Mouse (Mus musculus) neural tube, embryonic 11.5 days (tissue): ENCODE measurements around the gene Catsper1. TPM values are rescaled to one million over a fixed set of nuclear protein-coding genes. Genes with fewer than 3 reads are reported as not detected.
A peak's percentile ranks its signal among the peaks of the same experiment; 100 is the strongest.

ENCODE experiments used
- ATAC-seq: fragments of 200-750 bp; cut with Nextera tagmentation; 2 replicates; pipeline ENCODE4 v1.8.0; 2017; ENCODE audit warnings: moderate number of reproducible peaks, mild to moderate bottlenecking, moderate TSS enrichment, moderate library complexity; ENCODE audit not compliant: insufficient read depth, low FRiP score, low TSS enrichment
- DNase-seq: peaks from one replicate; pipeline ENCODE4 v3.0.0-alpha.2; 2015; ENCODE audit warnings: low spot score
- H3K27ac ChIP-seq: fragments of 300-500 bp; sonication (generic); 2 replicates; pipeline ENCODE4 v1.5.1; 2014; ENCODE audit warnings: low read depth, mild to moderate bottlenecking, low read length
- H3K27me3 ChIP-seq: fragments of 300-500 bp; sonication (generic); 2 replicates; pipeline ENCODE4 v1.6.1; 2014; ENCODE audit warnings: mild to moderate bottlenecking, low read length, mixed read lengths; ENCODE audit not compliant: control insufficient read depth, insufficient read depth
- H3K36me3 ChIP-seq: fragments of 300-500 bp; sonication (generic); 2 replicates; pipeline ENCODE4 v1.6.1; 2014; ENCODE audit warnings: mild to moderate bottlenecking, low read length, moderate library complexity, mixed read lengths; ENCODE audit not compliant: control insufficient read depth, insufficient read depth
- H3K4me1 ChIP-seq: fragments of 300-500 bp; sonication (generic); 2 replicates; pipeline ENCODE4 v1.6.1; 2014; ENCODE audit warnings: low read length, mixed read lengths; ENCODE audit not compliant: control insufficient read depth, insufficient read depth
- H3K4me2 ChIP-seq: fragments of 300-500 bp; sonication (generic); 2 replicates; pipeline ENCODE4 v1.6.1; 2014; ENCODE audit warnings: low read depth, mild to moderate bottlenecking, moderate library complexity
- H3K4me3 ChIP-seq: fragments of 300-500 bp; sonication (generic); 2 replicates; pipeline ENCODE4 v1.5.1; 2014; ENCODE audit warnings: low read depth, low read length
- H3K9ac ChIP-seq: fragments of 300-500 bp; sonication (generic); 2 replicates; pipeline ENCODE4 v1.6.1; 2014; ENCODE audit warnings: mild to moderate bottlenecking, low read length
- H3K9me3 ChIP-seq: fragments of 300-500 bp; sonication (generic); 2 replicates; pipeline ENCODE4 v1.6.1; 2016; ENCODE audit warnings: low read length; ENCODE audit not compliant: control insufficient read depth
- WGBS: fragments of 180-500 bp; shearing (Covaris S2); extraction: QIAGEN DNeasy Blood & Tissue Kit; methylation state at CpG from one replicate; pipeline ENCODE4 v1.1.7; 2014; 5-methylcytosine and 5-hydroxymethylcytosine counted together
- polyA plus RNA-seq: library from polyadenylated mRNA; unstranded; fragments of >200 nt; fragmentation: Nextera tagmentation; extraction: Ambion mirVana; gene quantifications from 2 replicates; pipeline ENCODE4 v1.2.1, GENCODE M21; 2014

Catsper1 gene
- polyA plus RNA-seq, 1 experiment from 2014 or later = not detected

DNA sequence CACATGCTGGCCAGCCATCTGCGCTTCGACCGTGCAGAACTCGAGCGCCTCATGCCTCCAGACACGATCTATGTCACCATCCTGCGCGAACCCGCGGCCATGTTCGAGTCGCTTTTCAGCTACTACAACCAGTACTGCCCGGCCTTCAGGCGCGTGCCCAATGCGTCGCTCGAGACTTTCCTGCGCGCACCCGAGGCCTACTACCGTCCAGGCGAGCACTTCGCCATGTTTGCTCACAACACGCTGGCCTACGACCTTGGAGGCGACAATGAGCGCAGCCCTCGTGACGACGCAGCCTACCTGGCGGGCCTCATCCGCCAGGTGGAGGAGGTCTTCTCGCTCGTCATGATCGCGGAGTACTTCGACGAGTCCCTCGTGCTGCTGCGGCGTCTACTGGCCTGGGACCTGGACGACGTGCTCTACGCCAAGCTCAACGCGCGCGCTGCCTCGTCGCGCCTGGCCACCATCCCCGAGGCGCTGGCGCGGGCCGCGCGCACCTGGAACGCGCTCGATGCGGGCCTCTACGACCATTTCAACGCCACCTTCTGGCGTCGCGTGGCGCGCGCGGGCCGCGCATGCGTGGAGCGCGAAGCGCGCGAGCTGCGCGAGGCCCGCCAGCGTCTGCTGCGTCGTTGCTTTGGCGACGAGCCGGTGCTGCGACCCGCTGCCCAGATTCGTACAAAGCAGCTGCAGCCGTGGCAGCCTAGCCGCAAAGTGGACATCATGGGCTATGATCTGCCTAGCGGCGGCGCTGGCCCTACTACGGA lies 28.4 kb upstream of the Catsper1 start:
- peak; percentile 62 for DNase-seq
- ATAC-seq = no peak
- Histone ChIP-seq H3K36me3 (peaks cover 8% of the 10 kb centered on the region; the same call in 1 of the 2 replicates), H3K4me3 (peak overlapping the region; percentile 20; the same call in 1 of the 2 replicates), H3K27me3 (no peaks in the 10 kb centered on the region), H3K27ac (no peak overlapping the region), H3K4me2 (peak overlapping the region; percentile 33), H3K9ac (no peak overlapping the region), H3K9me3 (no peaks in the 10 kb centered on the region), H3K4me1 (no peaks in the 10 kb centered on the region)
- WGBS = 36% methylated on average over 98 of the region's 98 CpGs

DNA sequence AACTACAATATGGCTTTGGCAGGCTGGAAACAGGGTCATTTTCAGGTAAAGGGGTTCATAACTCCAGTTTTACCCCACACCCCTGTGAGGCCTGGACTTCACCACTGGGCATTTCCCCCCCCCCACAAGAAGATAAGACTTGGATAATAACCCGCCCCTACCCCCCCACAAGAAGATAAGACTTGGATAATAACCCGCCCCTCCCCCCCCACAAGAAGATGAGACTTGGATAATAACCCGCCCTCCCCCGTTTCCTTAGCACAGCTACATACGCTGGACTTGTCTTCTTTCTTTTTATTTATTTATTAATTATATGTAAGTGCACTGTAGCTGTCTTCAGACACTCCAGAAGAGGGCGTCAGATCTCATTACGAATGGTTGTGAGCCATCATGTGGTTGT lies 26.5 kb upstream of the Catsper1 start:
- Histone ChIP-seq H3K9ac (no peak overlapping the region), H3K4me3 (no peak overlapping the region), H3K27me3 (no peaks in the 10 kb centered on the region), H3K9me3 (no peaks in the 10 kb centered on the region), H3K4me1 (no peaks in the 10 kb centered on the region), H3K27ac (no peak overlapping the region), H3K36me3 (peaks cover 8% of the 10 kb centered on the region; the same call in 1 of the 2 replicates), H3K4me2 (no peak overlapping the region)
- ATAC-seq (no peak), DNase-seq (no peak)
- WGBS = 82% methylated on average over 7 of the region's 7 CpGs

DNA sequence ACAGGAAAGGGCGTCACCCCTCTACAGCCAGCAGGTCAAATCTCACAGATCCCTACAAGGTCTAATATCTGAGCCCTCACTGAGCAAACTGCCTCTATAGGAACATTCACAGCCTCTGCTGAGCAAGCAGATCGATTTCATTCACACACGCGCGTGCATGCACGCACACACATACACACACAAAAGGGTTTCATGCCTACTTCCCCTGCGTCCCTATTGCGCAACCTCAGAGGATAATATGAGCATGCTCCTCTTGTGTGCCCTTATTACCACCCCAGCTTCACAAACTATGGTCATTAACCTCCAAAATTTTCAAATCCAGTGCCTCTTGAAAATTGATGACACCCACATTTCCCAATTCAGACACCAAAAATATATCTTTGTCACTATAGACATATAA lies 22.4 kb upstream of the Catsper1 start:
- H3K9ac ChIP-seq = no peak overlapping the region
- WGBS = 93% methylated on average over 8 of the region's 8 CpGs
- H3K36me3 ChIP-seq = no peaks in the 10 kb centered on the region
- no peak for ATAC-seq
- H3K4me1 ChIP-seq = no peaks in the 10 kb centered on the region
- H3K4me2 ChIP-seq = no peak overlapping the region
- DNase-seq = no peak
- H3K27ac ChIP-seq = no peak overlapping the region
- 0 out of 2 replicates have a peak, but pooled peaks cover 2% of the 10 kb centered on the region for H3K9me3 ChIP-seq
- no peaks in the 10 kb centered on the region for H3K27me3 ChIP-seq
- H3K4me3 ChIP-seq = no peak overlapping the region

DNA sequence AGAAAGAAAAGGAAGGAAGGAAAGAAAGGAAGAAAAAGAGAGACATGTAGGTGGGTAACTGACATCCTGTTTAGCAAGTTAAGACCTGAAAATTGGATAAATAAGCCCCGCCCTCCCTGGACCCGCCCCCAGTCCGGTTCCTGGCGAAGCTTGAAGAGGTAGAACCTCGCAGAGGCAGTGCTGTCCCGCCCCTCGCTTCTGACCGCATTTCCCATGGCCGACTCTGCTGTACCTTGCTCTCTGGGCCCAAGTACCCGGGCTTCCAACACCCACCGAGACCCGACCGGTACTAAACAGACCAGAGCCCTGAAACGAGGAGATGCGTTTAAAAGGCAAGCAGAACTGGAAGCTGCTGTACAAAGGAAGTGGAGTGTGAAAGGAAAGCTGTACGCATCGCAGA lies 11.7 kb upstream of the Catsper1 start:
- H3K4me1 ChIP-seq = no peaks in the 10 kb centered on the region
- WGBS = 60% methylated on average over 17 of the region's 17 CpGs
- H3K4me3 ChIP-seq = no peak overlapping the region
- H3K9me3 ChIP-seq = no peaks in the 10 kb centered on the region
- no peaks in the 10 kb centered on the region for H3K36me3 ChIP-seq
- no peak for DNase-seq
- no peak overlapping the region for H3K9ac ChIP-seq
- no peaks in the 10 kb centered on the region for H3K27me3 ChIP-seq
- no peak overlapping the region for H3K4me2 ChIP-seq
- no peak for ATAC-seq
- no peak overlapping the region for H3K27ac ChIP-seq

DNA sequence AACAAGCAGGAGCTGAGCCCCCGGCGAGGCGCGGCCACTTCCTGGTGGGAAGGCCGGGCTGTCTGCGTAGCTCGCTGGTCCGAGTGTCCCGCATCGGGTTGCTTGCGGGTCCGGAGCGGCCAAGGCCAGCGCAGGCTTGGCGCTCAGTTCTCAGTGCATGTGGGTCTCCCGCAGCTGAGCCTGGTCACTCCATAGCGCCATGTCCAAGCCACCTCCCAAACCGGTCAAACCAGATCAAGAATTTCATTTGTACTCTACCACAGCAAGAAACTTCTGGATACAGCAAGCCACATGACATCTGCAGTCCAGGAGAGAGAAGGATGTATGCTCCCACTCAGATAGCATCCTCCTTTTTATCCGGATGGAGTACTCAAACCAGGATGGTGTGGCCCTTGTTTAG lies 7.6 kb upstream of the Catsper1 start:
- DNase-seq (no peak), ATAC-seq (no peak)
- Histone ChIP-seq H3K4me1 (no peaks in the 10 kb centered on the region), H3K9me3 (no peaks in the 10 kb centered on the region), H3K27ac (no peak overlapping the region), H3K4me3 (no peak overlapping the region), H3K9ac (no peak overlapping the region), H3K27me3 (no peaks in the 10 kb centered on the region), H3K36me3 (no peaks in the 10 kb centered on the region), H3K4me2 (no peak overlapping the region)
- WGBS = 81% methylated on average over 19 of the region's 19 CpGs

DNA sequence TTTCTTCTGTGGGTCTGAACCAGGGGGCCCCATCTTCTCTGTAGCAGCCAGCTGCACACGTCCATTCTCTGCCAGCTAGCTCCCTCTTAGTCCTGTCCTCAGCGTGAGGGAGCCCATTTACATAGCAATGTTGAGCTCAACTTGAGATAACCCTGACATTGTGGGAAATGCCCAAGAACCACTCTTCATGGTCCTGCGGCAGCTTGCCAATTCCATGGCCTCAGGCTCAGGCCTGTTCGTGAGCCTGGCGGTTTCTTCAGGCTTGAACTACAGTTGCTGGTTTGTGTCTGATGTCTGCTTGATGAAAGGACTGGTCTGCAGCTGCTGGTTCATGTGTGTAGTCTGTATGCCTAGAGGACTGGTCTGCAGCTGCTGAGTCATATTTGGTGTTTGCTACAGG lies 800 bp upstream of the Catsper1 start:
- 76% methylated on average over 5 of the region's 5 CpGs for WGBS
- Histone ChIP-seq H3K4me1 (no peaks in the 10 kb centered on the region), H3K27ac (no peak overlapping the region), H3K4me2 (no peak overlapping the region), H3K4me3 (no peak overlapping the region), H3K36me3 (no peaks in the 10 kb centered on the region), H3K9ac (no peak overlapping the region), H3K9me3 (no peaks in the 10 kb centered on the region), H3K27me3 (no peaks in the 10 kb centered on the region)
- DNase-seq (no peak), ATAC-seq (no peak)

DNA sequence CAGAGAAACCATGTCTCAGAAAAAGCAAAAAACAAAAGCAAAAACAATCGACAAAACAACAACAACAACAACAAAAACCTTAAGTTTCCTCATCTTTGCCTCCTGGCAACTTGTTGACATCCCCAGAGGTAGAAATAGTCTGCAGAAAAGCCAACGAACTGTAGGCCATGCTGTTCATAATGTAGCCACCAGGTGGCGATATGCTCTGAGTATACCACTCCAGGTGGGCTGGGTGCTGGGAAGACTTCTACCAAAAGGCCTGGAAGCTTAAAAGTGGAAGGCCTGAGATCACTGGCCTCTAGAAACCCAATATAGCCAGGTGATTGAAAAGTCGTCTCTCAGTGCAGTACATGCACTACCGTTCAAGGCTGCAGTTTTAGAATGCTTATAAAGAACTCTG lies 2.4 kb downstream of the Catsper1 start:
- Histone ChIP-seq H3K9me3 (no peaks in the 10 kb centered on the region), H3K4me2 (no peak overlapping the region), H3K9ac (no peak overlapping the region), H3K27ac (no peak overlapping the region), H3K4me1 (no peaks in the 10 kb centered on the region), H3K27me3 (no peaks in the 10 kb centered on the region), H3K4me3 (no peak overlapping the region), H3K36me3 (no peaks in the 10 kb centered on the region)
- DNase-seq (peak; percentile 70), ATAC-seq (no peak)
- WGBS = 22% methylated on average over 5 of the region's 5 CpGs

DNA sequence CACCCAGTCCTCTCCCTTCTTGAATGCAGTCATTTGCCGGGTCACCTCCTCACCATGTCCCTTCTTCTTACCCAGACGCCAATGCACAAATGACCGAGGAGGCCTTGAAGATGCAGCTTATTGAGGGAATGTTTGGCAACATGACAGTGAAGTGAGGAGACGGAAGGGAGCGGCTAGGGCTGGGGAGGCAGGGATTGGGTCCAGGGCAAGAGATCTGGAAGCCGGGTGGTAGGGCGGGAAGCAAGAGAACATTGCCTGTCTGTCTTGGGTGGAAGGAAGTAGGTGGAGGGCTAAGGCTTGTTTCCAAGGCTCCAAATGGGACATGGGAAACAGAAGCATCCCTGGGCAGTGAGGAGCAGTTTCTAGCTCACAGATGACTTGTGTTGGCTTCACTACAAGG lies 5.8 kb downstream of the Catsper1 start:
- Histone ChIP-seq H3K36me3 (no peaks in the 10 kb centered on the region), H3K4me2 (no peak overlapping the region), H3K9ac (no peak overlapping the region), H3K9me3 (no peaks in the 10 kb centered on the region), H3K4me1 (no peaks in the 10 kb centered on the region), H3K4me3 (no peak overlapping the region), H3K27me3 (no peaks in the 10 kb centered on the region), H3K27ac (no peak overlapping the region)
- WGBS = 89% methylated on average over 7 of the region's 7 CpGs
- ATAC-seq (no peak), DNase-seq (no peak)
